Mouse (Mus musculus) brown adipose tissue, adult 24 weeks (tissue): ENCODE measurements around the gene Bcl7c. TPM values are rescaled to one million over a fixed set of nuclear protein-coding genes. Genes with fewer than 3 reads are reported as not detected.
"Not testable (repeated sequence)": the region's sequence is repeated elsewhere in the genome, so short reads cannot be mapped to it uniquely, and the experiment has no call there.

Experiments
- H3K27ac ChIP-seq: fragments of 200-500 bp; replicated peaks from 2 replicates; pipeline ENCODE4 v1.5.1; 2012; ENCODE audit warnings: low read depth, mild to moderate bottlenecking, low read length
- H3K4me1 ChIP-seq: fragments of 200-500 bp; 2 replicates; pipeline ENCODE4 v1.6.1; 2012; ENCODE audit warnings: low read length, mixed read lengths; ENCODE audit not compliant: control insufficient read depth, insufficient read depth, insufficient read length
- H3K4me3 ChIP-seq: fragments of 200-500 bp; 2 replicates; pipeline ENCODE4 v1.5.1; 2012; ENCODE audit warnings: low read depth, mild to moderate bottlenecking, low read length, moderate library complexity; ENCODE audit not compliant: insufficient read depth
- polyA plus RNA-seq: library from polyadenylated mRNA; stranded (reverse); fragments of >200 nt; gene quantifications from 2 replicates; pipeline ENCODE4 v1.2.4, GENCODE M21; 2012; ENCODE audit not compliant: missing spikeins, insufficient read depth, insufficient read length

The Bcl7c gene
- polyA plus RNA-seq, 1 experiment = 15.7 TPM

DNA sequence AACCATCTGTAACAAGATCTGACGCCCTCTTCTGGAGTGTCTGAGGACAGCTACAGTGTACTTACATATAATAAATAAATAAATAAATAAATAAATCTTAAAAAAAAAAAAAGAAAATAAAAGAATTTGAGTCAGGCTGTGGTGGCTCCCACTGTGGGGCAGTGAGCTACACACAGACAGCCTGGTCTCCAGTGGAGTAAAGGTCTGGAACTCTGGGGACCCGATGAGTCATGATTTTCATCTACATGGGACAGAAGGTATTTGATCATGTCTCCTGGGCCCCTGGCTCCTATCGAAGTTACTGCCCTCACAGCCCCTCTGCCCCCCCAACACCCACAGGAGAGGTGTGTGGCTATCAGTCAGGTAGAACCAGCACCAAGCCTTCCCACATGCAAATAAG is 57.1 kb downstream of the Bcl7c start:
- Histone ChIP-seq H3K27ac (no peak overlapping the region), H3K4me3 (no peak overlapping the region)

DNA sequence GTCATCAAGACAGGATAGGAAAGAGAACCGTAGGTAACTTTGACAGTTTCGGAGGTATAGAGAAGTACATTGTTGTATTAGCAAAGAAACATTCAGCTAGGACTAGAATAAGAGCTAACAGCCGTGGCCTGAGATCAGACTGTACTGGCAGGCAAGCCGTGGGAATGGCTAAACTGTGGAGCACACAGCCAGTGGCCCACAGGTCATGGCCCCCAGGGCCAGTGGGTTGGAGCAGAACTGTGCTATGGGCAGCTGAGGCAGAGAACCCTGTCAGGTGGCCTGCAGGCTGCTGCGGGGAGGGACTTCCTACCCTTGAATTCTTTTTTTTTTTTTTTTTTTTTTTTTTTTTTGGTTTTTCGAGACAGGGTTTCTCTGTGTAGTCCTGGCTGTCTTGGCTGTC is 59.5 kb downstream of the Bcl7c start:
- no peak overlapping the region for H3K27ac ChIP-seq
- no peak overlapping the region for H3K4me3 ChIP-seq
- 0 out of 2 replicates have a peak, but pooled peaks cover 2% of the 10 kb centered on the region for H3K4me1 ChIP-seq

More for the DNA sequence above, 57.1 kb downstream of the Bcl7c start:
- H3K4me1 ChIP-seq = 0 out of 2 replicates have a peak, but pooled peaks cover 2% of the 10 kb centered on the region

DNA sequence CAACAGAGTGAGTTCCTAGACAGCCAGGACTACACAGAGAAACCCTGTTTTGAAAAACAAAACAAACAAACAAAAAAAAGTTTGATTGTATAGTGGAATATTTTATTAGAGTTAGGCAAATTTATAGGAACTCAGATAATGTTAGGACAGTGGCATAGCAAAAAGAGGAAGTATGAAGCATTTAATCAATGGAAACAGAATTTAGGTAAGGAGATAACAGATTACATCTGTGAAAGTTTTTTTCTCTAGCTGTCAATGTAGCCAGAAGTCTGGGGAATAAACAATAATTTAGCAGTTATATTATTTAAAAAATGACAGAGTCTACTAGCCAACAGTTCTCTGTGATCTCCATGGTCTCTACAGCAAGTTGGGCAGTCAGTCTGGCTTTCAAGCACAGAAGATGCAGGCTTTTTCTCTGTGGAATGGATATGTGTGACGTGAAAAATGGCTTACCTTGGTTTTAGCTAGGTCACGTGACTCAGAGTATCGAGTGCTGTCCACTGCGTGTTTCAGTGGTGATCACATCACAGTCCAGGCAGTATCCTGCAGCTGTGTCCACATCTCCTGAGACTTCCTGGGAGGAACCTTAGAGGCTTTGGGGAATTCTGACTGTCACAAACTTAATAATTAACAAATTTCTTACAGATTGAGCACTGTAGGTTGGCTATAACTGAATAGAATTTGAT is 60.1 kb downstream of the Bcl7c start:
- H3K4me3 ChIP-seq = no peak overlapping the region
- H3K27ac ChIP-seq = no peak overlapping the region
- H3K4me1 ChIP-seq = 0 out of 2 replicates have a peak, but pooled peaks cover 2% of the 10 kb centered on the region

DNA sequence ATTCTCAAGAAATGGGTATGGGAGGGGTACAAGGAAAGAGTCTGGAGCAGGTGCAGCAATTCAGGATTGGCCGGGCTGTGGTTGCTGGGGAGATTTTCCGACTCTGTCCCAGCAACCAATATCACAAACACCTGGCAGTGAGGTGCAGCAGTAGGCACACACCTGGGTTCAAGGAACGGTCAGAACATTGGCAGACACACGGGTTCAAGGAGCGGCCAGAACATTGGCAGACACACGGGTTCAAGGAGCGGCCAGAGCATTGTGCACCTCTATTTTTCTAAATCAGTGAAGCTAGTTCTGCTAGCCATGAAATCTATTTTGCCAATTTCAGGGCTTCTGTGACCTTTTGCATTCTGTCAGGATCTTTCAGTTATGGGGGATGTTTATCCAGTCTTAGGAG is 61.2 kb downstream of the Bcl7c start:
- not testable (repeated sequence) for H3K27ac ChIP-seq, H3K4me3 ChIP-seq

GRCm38 (mm10) chr7:127646363-127646762 is 62.4 kb downstream of the Bcl7c start:
- Histone ChIP-seq H3K4me3 (no peak overlapping the region), H3K4me1 (peaks cover 2% of the 10 kb centered on the region; the same call in 1 of the 2 replicates), H3K27ac (no peak overlapping the region)

More for the DNA sequence above, 61.2 kb downstream of the Bcl7c start:
- not testable (repeated sequence) for H3K4me1 ChIP-seq

DNA sequence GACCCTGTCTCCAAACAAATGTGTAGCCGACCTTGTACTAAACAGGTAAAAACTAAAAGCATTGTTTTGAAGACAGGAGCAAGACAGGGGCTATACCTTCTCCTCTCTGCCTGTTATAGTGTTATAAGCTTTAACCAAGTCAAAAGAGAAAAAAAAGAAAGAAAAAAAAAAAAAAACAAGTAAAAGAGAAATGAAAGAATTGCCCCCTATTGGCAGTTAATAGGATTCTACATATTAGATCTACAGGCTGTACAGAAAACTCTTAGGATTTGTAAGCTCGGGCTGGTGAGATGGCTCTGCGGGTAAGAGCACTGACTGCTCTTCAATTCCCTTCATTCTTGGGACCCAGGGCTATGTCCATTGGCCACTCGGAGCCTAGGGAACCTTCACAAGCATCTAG is 66.5 kb downstream of the Bcl7c start:
- Histone ChIP-seq H3K27ac (no peak overlapping the region), H3K4me3 (no peak overlapping the region), H3K4me1 (peaks cover 8% of the 10 kb centered on the region)

DNA sequence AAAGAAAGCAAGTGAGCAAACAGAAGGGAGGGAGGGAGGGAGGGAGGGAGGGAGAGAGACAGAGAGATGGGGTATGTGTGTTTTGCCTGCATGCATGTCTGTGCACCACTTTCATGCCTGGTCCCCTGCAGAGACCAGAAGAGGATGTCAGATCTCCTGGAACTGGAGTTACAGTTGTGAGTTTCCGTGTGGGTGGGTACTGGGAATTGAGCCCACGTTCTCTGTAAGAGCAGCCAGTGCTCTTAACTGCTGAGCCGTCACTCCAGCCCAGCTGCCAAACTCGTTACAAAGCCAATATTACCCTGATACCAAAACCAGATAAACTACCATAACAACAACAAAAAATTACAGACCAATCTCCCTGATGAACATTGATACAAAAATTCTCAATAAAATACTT is 67.5 kb downstream of the Bcl7c start:
- Histone ChIP-seq H3K4me1 (peaks cover 8% of the 10 kb centered on the region), H3K27ac (no peak overlapping the region), H3K4me3 (no peak overlapping the region)

DNA sequence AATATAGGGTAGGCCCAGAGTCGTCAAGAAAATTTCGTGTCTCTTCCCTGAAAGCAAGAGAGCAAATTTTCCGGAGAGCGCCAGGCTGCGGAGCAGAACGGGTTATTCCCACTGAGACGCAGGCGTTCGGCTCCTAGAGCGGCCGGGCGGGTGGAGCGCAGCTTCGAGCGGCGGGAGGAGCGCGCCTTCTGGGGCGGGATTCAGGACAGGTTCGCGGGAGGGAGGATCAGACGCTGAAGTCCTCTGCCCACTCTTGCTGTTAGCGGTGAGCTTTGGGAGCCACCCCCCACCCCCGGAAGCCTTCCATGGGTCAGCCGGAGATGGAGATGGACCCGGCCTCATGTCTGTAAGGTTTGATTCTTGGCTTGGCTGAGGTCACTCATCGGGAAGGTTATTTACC is 71.8 kb downstream of the Bcl7c start:
- H3K4me3 ChIP-seq = peak overlapping the region; percentile 77
- peaks cover 7% of the 10 kb centered on the region for H3K4me1 ChIP-seq
- no peak overlapping the region for H3K27ac ChIP-seq

DNA sequence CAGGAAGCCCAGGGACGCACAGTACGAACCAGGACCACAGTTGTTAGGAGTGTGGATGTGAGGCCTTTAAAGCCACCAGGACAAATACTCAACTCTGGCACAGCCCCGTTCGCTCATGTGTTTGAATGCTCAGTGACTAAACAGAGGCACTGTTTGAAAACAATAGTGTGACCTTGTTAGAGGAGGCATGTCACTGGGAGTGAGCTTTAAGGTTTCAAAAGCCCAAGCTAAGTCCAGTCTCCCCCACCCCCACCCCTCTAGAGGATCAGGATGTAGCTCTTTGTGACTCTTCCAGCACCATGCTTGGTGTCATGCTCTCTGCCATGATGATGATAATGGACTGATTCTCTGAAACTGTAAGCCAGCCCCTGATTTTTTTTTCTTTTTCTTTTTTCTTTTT is 77.3 kb downstream of the Bcl7c start:
- H3K4me3 ChIP-seq = no peak overlapping the region
- H3K4me1 ChIP-seq = no peaks in the 10 kb centered on the region
- no peak overlapping the region for H3K27ac ChIP-seq

DNA sequence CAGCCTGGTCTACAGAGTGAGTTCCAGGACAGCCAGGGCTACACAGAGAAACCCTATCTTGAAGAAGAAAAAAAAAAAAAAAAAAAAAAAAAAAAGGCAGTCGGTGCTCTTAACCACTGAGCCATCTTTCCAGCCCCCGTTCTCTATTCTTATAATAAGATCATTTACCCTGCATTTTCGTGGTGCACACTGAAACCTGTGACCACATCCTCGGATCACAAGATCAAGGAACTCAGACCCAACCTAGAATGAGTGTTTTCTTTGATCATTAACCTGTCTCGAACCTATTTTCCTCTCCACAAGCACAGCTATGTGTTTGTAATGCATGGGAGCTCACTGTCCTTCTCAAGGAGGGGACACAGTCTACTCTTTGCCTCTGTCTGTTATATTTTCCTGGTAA is 80.1 kb downstream of the Bcl7c start:
- Histone ChIP-seq H3K4me3 (no peak overlapping the region), H3K4me1 (no peaks in the 10 kb centered on the region), H3K27ac (no peak overlapping the region)

DNA sequence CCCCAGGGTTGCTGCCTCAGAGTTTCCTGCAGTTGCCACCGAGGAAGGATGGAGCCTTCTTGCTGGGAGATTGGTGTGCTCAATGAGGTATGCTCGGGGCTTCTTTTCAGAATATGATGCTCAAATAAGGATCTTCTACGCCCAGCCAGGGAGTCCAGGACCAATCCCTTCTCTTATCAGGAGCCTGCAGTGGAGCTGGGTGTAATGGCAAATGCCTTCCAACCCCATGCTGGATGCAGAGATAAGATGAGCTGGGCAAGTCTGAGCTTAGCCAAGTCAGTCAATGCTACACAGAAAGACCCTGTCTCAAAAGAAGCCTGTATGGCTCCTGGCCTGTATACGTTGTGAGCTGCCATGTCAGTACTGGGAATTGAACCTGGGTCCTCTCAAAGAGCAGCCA is 82.3 kb downstream of the Bcl7c start:
- H3K4me1 ChIP-seq = no peaks in the 10 kb centered on the region
- H3K4me3 ChIP-seq = no peak overlapping the region
- no peak overlapping the region for H3K27ac ChIP-seq

- Histone ChIP-seq H3K27ac (no peak overlapping the region), H3K4me1 (no peaks in the 10 kb centered on the region), H3K4me3 (no peak overlapping the region)
These were observed 82.7 kb downstream of the Bcl7c start for GRCm38 (mm10) chr7:127626039-127626438.

GRCm38 (mm10) chr7:127618402-127618801 is 90.3 kb downstream of the Bcl7c start:
- not testable (repeated sequence) for H3K27ac ChIP-seq, H3K4me3 ChIP-seq, H3K4me1 ChIP-seq

GRCm38 (mm10) chr7:127617962-127618361 is 90.8 kb downstream of the Bcl7c start:
- Histone ChIP-seq H3K4me1 (peaks cover 7% of the 10 kb centered on the region; the same call in 1 of the 2 replicates), H3K27ac (no peak overlapping the region)

DNA sequence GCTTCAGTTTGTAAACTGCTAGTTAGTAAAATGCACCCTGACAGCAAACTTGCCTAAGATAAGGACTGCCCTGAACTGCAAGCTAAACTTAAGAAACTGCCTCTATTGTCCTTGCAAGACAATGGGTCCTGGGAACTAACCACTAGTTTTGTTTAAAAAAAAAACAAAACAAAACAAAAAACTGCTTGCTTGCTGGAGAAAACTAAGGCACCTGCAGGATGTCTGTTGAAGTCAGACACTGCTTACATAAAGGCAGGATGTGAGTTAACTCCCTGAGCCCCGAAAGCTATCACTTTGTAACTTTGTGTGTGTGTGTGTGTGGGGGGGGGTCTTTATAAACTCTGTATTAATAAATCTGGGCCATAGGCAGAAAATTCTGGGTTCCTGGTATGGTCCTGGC is 91.9 kb downstream of the Bcl7c start:
- Histone ChIP-seq H3K4me3 (no peak overlapping the region), H3K4me1 (peaks cover 7% of the 10 kb centered on the region; the same call in 1 of the 2 replicates), H3K27ac (no peak overlapping the region)

More at GRCm38 (mm10) chr7:127617962-127618361, 90.8 kb downstream of the Bcl7c start:
- no peak overlapping the region for H3K4me3 ChIP-seq

DNA sequence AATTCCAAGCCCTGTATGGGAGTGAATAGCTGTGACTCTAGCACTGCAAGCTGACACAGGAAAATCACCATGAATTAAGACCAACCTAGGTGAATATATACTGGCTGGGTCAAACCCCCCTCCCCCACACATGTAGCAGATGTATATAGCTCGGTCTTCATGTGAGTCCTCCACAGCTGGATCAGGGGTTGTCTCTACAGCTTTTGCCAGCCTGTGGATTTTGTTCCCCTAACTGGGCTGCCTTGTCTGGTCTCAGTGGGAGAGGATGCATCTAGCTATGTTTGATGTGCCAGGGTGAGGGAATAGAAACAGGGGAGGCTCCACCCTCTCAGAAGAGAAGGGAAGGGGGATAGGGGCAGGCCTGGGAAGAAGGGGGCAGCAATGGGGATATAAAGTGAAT is 92.4 kb downstream of the Bcl7c start:
- peaks cover 7% of the 10 kb centered on the region; the same call in 1 of the 2 replicates for H3K4me1 ChIP-seq
- H3K27ac ChIP-seq = no peak overlapping the region
- no peak overlapping the region; the same call in 1 of the 2 replicates for H3K4me3 ChIP-seq
